Mouse (Mus musculus) C2C12 (cell line): ENCODE measurements around the gene Kdm2a.

ENCODE experiments used
- MYOD1 ChIP-seq: IDR thresholded peaks from one replicate; pipeline ENCODE4 v1.6.1; 2011; ENCODE audit warnings: low read depth; ENCODE audit not compliant: control insufficient read depth, insufficient read length
- MYOG ChIP-seq: IDR thresholded peaks from one replicate; pipeline ENCODE4 v1.6.1; 2011; ENCODE audit not compliant: control insufficient read depth, insufficient read length; ENCODE audit errors: extremely low read depth

GRCm38 (mm10) chr19:4290749-4291148, 107.3 kb downstream of the Kdm2a start:
- no peak for TF ChIP-seq MYOG
- TF ChIP-seq MYOD1, result no peak
